Mouse (Mus musculus) lung, adult 2 months (tissue): ENCODE measurements around the gene Myo1h.

Experiments used
- CTCF ChIP-seq: fragments of 200-500 bp; IDR thresholded peaks from 2 replicates; pipeline ENCODE4 v1.5.1; 2011; ENCODE audit warnings: mild to moderate bottlenecking, low read length, control low read depth; ENCODE audit not compliant: insufficient read depth
- POLR2A ChIP-seq: fragments of 200-500 bp; IDR thresholded peaks from 2 replicates; pipeline ENCODE4 v1.6.1; 2011; ENCODE audit warnings: low read depth, mild to moderate bottlenecking, control low read depth, low read length, borderline replicate concordance; ENCODE audit errors: extremely low read depth

DNA sequence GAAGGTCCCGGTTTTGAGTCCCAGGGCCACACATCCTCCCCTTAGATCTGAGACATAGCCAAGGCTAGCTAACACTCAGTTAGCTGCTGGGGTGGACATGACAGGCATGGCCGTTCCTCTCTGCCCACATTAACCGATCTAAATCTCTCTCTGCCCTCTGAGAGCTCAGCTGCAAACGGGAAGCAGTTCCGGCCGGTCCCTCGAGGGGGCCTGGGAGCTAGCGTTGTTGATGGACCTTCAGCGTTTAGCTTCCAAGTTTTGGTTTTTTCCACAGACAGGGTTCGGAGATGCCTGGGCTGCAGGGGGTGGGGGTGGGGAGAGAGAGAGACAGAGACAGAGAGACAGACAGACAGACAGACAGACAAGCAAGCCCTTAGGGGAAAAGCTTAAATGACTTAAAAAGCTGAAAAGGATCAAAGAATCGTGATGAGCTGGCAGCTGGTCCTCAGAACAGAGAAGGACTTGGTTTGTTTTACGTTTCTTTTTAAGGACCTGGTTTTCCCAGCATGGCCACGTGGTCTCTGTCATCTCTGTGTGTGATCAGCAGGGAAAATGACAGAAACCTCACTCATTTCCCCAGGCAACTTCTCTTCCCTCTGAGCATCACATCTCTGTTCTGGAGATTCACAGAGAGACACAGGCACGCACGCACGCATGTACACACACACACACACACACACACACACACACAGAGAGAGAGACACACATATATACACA, 35.0 kb downstream of the Myo1h start:
- TF ChIP-seq CTCF (peak; percentile 51), POLR2A (no peak)
